Mouse (Mus musculus): ENCODE data around the gene Rbbp7. TPM values are rescaled to one million over a fixed set of nuclear protein-coding genes. Genes with fewer than 3 reads are reported as not detected.

Gene Rbbp7
- total and polyA plus RNA-seq, 3 experiments, result 217 to 558 (median 377) TPM

Other genes starting within 250 kb of the Rbbp7 start
- 2.1 and 2.2 TPM in 2 replicates for gene Reps2, start 116.8 kb upstream of the Rbbp7 start, total RNA-seq (2012; rRNA removed)
- gene Reps2, start 116.8 kb upstream of the Rbbp7 start, polyA plus RNA-seq (2012; ENCODE audit: insufficient read depth in 1 of 2, insufficient read length in 2 of 2, low read depth in 1 of 2, low replicate concordance in 2 of 2, missing spikeins in 1 of 2), result 1 to 10 TPM in 1 of 2 experiments, not detected in 1; 2.8 TPM
- gene Txlng, start 69.1 kb downstream of the Rbbp7 start, total RNA-seq (2012; rRNA removed), result 22.4 and 24.3 TPM in 2 replicates
- gene Txlng, start 69.1 kb downstream of the Rbbp7 start, polyA plus RNA-seq (2012; ENCODE audit: insufficient read depth in 1 of 2, insufficient read length in 2 of 2, low read depth in 1 of 2, low replicate concordance in 2 of 2, missing spikeins in 1 of 2), result 100 to 1,000 TPM in 1 of 2 experiments, 10 to 100 TPM in 1; 28.8 to 115 TPM
- 14.8 and 15.6 TPM in 2 replicates for gene Syap1, start 128.0 kb downstream of the Rbbp7 start, total RNA-seq (2012; rRNA removed)
- gene Syap1, start 128.0 kb downstream of the Rbbp7 start, polyA plus RNA-seq (2012; ENCODE audit: insufficient read depth in 1 of 2, insufficient read length in 2 of 2, low read depth in 1 of 2, low replicate concordance in 2 of 2, missing spikeins in 1 of 2), result 10 to 100 TPM in 1 of 2 experiments, not detected in 1; 19.1 TPM
- gene Ctps2, start 140.8 kb downstream of the Rbbp7 start, total RNA-seq (2012; rRNA removed), result 31.6 and 31.8 TPM in 2 replicates
- 10 to 100 TPM in 1 of 2 experiments, not detected in 1; 31.0 TPM for gene Ctps2, start 140.8 kb downstream of the Rbbp7 start, polyA plus RNA-seq (2012; ENCODE audit: insufficient read depth in 1 of 2, insufficient read length in 2 of 2, low read depth in 1 of 2, low replicate concordance in 2 of 2, missing spikeins in 1 of 2)
- gene S100g, start 204.2 kb downstream of the Rbbp7 start, total RNA-seq (2012; rRNA removed), result not detected in 2 replicates
- gene S100g, start 204.2 kb downstream of the Rbbp7 start, polyA plus RNA-seq (2012; ENCODE audit: insufficient read depth in 1 of 2, insufficient read length in 2 of 2, low read depth in 1 of 2, low replicate concordance in 2 of 2, missing spikeins in 1 of 2), result not detected